Mouse (Mus musculus) liver, adult 2 months (tissue): ENCODE results near the gene Rnf141. TPM values are rescaled to one million over a fixed set of nuclear protein-coding genes. Genes with fewer than 3 reads are reported as not detected.
A peak's percentile ranks its signal among the peaks of the same experiment; 100 is the strongest.

Experiments
- DNase-seq: peaks from one replicate; pipeline ENCODE4 v3.0.0-alpha.2; 2011; ENCODE audit warnings: low read depth, low spot score; ENCODE audit errors: extremely low read depth
- H3K27ac ChIP-seq: fragments of 200-500 bp; replicated peaks from 2 replicates; pipeline ENCODE4 v1.5.1; 2012; ENCODE audit warnings: low read depth, mild to moderate bottlenecking, control low read depth, inconsistent platforms, low read length; ENCODE audit not compliant: insufficient read depth
- H3K27me3 ChIP-seq: fragments of 200-500 bp; 2 replicates; pipeline ENCODE4 v1.6.1; 2012; ENCODE audit warnings: mild to moderate bottlenecking, moderate library complexity, low read length, inconsistent platforms; ENCODE audit not compliant: control insufficient read depth, insufficient read depth
- H3K36me3 ChIP-seq: fragments of 200-500 bp; 2 replicates; pipeline ENCODE4 v1.6.1; 2012; ENCODE audit warnings: low read length, inconsistent platforms; ENCODE audit not compliant: control insufficient read depth, insufficient read depth
- H3K4me1 ChIP-seq: fragments of 200-500 bp; 2 replicates; pipeline ENCODE4 v1.6.1; 2011; ENCODE audit warnings: low read length; ENCODE audit not compliant: control insufficient read depth, insufficient read depth
- H3K4me3 ChIP-seq: fragments of 200-500 bp; 2 replicates; pipeline ENCODE4 v1.5.1; 2011; ENCODE audit warnings: low read depth, mild to moderate bottlenecking, control low read depth, low read length, moderate library complexity; ENCODE audit not compliant: insufficient read depth
- H3K79me2 ChIP-seq: fragments of 200-500 bp; 2 replicates; pipeline ENCODE4 v1.6.1; 2012; ENCODE audit warnings: inconsistent platforms, mild to moderate bottlenecking, low read length, moderate library complexity; ENCODE audit not compliant: control insufficient read depth, insufficient read depth
- H3K9ac ChIP-seq: fragments of 200-500 bp; 2 replicates; pipeline ENCODE4 v1.6.1; 2012; ENCODE audit warnings: low read depth, mild to moderate bottlenecking, control low read depth, inconsistent platforms, low read length
- CTCF ChIP-seq: fragments of 200-500 bp; IDR thresholded peaks from 2 replicates; pipeline ENCODE4 v1.5.1; 2011; ENCODE audit warnings: low read depth, low read length, control low read depth
- POLR2A ChIP-seq: fragments of 200-500 bp; IDR thresholded peaks from 2 replicates; pipeline ENCODE4 v1.6.1; 2011; ENCODE audit warnings: low read length, control low read depth; ENCODE audit not compliant: insufficient read depth; ENCODE audit errors: extremely low read depth
- WGBS: fragments of 180-500 bp; shearing (Covaris S2); methylation state at CpG from one replicate; pipeline ENCODE4 v1.1.7; 2018; 5-methylcytosine and 5-hydroxymethylcytosine counted together
- polyA plus RNA-seq: library from polyadenylated mRNA; depleted of rRNA; stranded (reverse); fragments of >200 nt; gene quantifications from 2 replicates; pipeline ENCODE4 v1.2.3, GENCODE M21; 2012
- total RNA-seq: library from RNA; depleted of rRNA; stranded (reverse); fragments of >200 nt; gene quantifications from 2 replicates; pipeline ENCODE4 v1.2.3, GENCODE M21; 2014

Gene Rnf141
- total and polyA plus RNA-seq, 2 experiments, result 20.6 to 63.4 TPM

GRCm38 (mm10) chr7:110860129-110860528, 15.9 kb upstream of the Rnf141 start:
- no peaks in the 10 kb centered on the region for H3K36me3 ChIP-seq
- H3K4me1 ChIP-seq, result peaks cover 5% of the 10 kb centered on the region
- no peak for TF ChIP-seq CTCF
- TF ChIP-seq POLR2A, result no peak
- no peaks in the 10 kb centered on the region for H3K27me3 ChIP-seq
- H3K27ac ChIP-seq, result no peak overlapping the region
- WGBS, result 56% methylated on average over 5 of the region's 5 CpGs
- no peak for DNase-seq
- H3K79me2 ChIP-seq, result no peaks in the 10 kb centered on the region
- H3K9ac ChIP-seq, result no peak overlapping the region
- H3K4me3 ChIP-seq, result no peak overlapping the region

- Histone ChIP-seq H3K27me3 (no peaks in the 10 kb centered on the region), H3K36me3 (no peaks in the 10 kb centered on the region), H3K9ac (no peak overlapping the region), H3K4me1 (peaks cover 20% of the 10 kb centered on the region), H3K27ac (peak overlapping the region; percentile 25), H3K79me2 (no peaks in the 10 kb centered on the region), H3K4me3 (no peak overlapping the region)
- DNase-seq, result no peak
- TF ChIP-seq CTCF (no peak), POLR2A (no peak)
- WGBS, result 83% methylated on average over 1 of the region's 1 CpGs
Measured at GRCm38 (mm10) chr7:110855604-110856003, 11.3 kb upstream of the Rnf141 start.

GRCm38 (mm10) chr7:110854927-110855546, 10.8 kb upstream of the Rnf141 start:
- Histone ChIP-seq H3K4me3 (no peak overlapping the region), H3K36me3 (no peaks in the 10 kb centered on the region), H3K4me1 (peaks cover 20% of the 10 kb centered on the region), H3K27me3 (no peaks in the 10 kb centered on the region), H3K27ac (peak overlapping the region; percentile 25), H3K9ac (no peak overlapping the region), H3K79me2 (no peaks in the 10 kb centered on the region)
- TF ChIP-seq CTCF (no peak), POLR2A (no peak)
- WGBS, result 20% methylated on average over 8 of the region's 8 CpGs
- peak; percentile 93 for DNase-seq

GRCm38 (mm10) chr7:110854519-110854918, 10.3 kb upstream of the Rnf141 start:
- H3K4me1 ChIP-seq, result peaks cover 20% of the 10 kb centered on the region
- no peak overlapping the region for H3K4me3 ChIP-seq
- H3K9ac ChIP-seq, result no peak overlapping the region
- no peaks in the 10 kb centered on the region for H3K27me3 ChIP-seq
- H3K27ac ChIP-seq, result no peak overlapping the region
- no peaks in the 10 kb centered on the region for H3K79me2 ChIP-seq
- no peak for DNase-seq
- WGBS, result 44% methylated on average over 3 of the region's 3 CpGs
- TF ChIP-seq POLR2A (no peak), CTCF (no peak)
- H3K36me3 ChIP-seq, result no peaks in the 10 kb centered on the region

GRCm38 (mm10) chr7:110853611-110854010, 9.4 kb upstream of the Rnf141 start:
- TF ChIP-seq POLR2A (no peak), CTCF (no peak)
- H3K27me3 ChIP-seq, result no peaks in the 10 kb centered on the region
- H3K9ac ChIP-seq, result no peak overlapping the region
- H3K79me2 ChIP-seq, result no peaks in the 10 kb centered on the region
- peak; percentile 79 for DNase-seq
- 29% methylated on average over 10 of the region's 10 CpGs for WGBS
- no peak overlapping the region for H3K4me3 ChIP-seq
- no peaks in the 10 kb centered on the region for H3K36me3 ChIP-seq
- peaks cover 20% of the 10 kb centered on the region for H3K4me1 ChIP-seq
- 0 out of 2 replicates have a peak overlapping the region, but pooled peaks have one; percentile 1 for H3K27ac ChIP-seq

- H3K27ac ChIP-seq, result peak overlapping the region; percentile 38
- peak; percentile 70 for DNase-seq
- H3K9ac ChIP-seq, result no peak overlapping the region
- no peaks in the 10 kb centered on the region for H3K27me3 ChIP-seq
- H3K79me2 ChIP-seq, result no peaks in the 10 kb centered on the region
- WGBS, result 57% methylated on average over 7 of the region's 7 CpGs
- peaks cover 23% of the 10 kb centered on the region for H3K4me1 ChIP-seq
- no peak overlapping the region for H3K4me3 ChIP-seq
- no peaks in the 10 kb centered on the region for H3K36me3 ChIP-seq
- TF ChIP-seq CTCF, result no peak
- TF ChIP-seq POLR2A, result no peak
Measured at GRCm38 (mm10) chr7:110851541-110852203, 7.4 kb upstream of the Rnf141 start.
